Mouse (Mus musculus) lung, postnatal 0 days (tissue): ENCODE measurements around the gene Lasp1. TPM values are rescaled to one million over a fixed set of nuclear protein-coding genes. Genes with fewer than 3 reads are reported as not detected.

ENCODE experiments used
- ATAC-seq: fragments of 200-750 bp; cut with Nextera tagmentation; 2 replicates; pipeline ENCODE4 v1.8.0; 2017; ENCODE audit warnings: moderate library complexity
- DNase-seq: peaks from one replicate; pipeline ENCODE4 v3.0.0-alpha.2; 2016; ENCODE audit warnings: low spot score
- H3K27ac ChIP-seq: fragments of 300-500 bp; sonication (generic); 2 replicates; pipeline ENCODE4 v1.5.1; 2014; ENCODE audit warnings: antibody characterized with exemption, mild to moderate bottlenecking, low read length, mixed read lengths
- H3K27me3 ChIP-seq: fragments of 300-500 bp; sonication (generic); replicated peaks from 2 replicates; pipeline ENCODE4 v1.6.1; 2014; ENCODE audit warnings: low read length, mixed read lengths; ENCODE audit not compliant: insufficient read depth
- H3K36me3 ChIP-seq: fragments of 300-500 bp; sonication (generic); 2 replicates; pipeline ENCODE4 v1.6.1; 2014; ENCODE audit warnings: low read length, mixed read lengths; ENCODE audit not compliant: insufficient read depth
- H3K4me1 ChIP-seq: fragments of 300-500 bp; sonication (generic); 2 replicates; pipeline ENCODE4 v1.6.1; 2014; ENCODE audit warnings: antibody characterized with exemption, low read depth, low read length, mixed read lengths; ENCODE audit not compliant: insufficient read depth
- H3K4me2 ChIP-seq: fragments of 300-500 bp; sonication (generic); replicated peaks from 2 replicates; pipeline ENCODE4 v1.6.1; 2014; ENCODE audit warnings: low read depth, mild to moderate bottlenecking, low read length, moderate library complexity, mixed read lengths
- H3K4me3 ChIP-seq: fragments of 300-500 bp; sonication (generic); 2 replicates; pipeline ENCODE4 v1.5.1; 2014; ENCODE audit warnings: low read depth, low read length
- H3K9ac ChIP-seq: fragments of 300-500 bp; sonication (generic); replicated peaks from 2 replicates; pipeline ENCODE4 v1.6.1; 2014; ENCODE audit warnings: low read depth, mild to moderate bottlenecking
- H3K9me3 ChIP-seq: fragments of 300-500 bp; sonication (generic); 2 replicates; pipeline ENCODE4 v1.6.1; 2016; ENCODE audit warnings: low read length, mixed read lengths
- CTCF ChIP-seq: IDR thresholded peaks from 2 replicates; pipeline ENCODE4 v1.5.1; 2016; ENCODE audit warnings: antibody characterized with exemption, mild to moderate bottlenecking
- WGBS: fragments of 180-500 bp; shearing (Covaris S2); extraction: QIAGEN DNeasy Blood & Tissue Kit; methylation state at CpG from one replicate; pipeline ENCODE4 v1.1.7; 2014; 5-methylcytosine and 5-hydroxymethylcytosine counted together
- polyA plus RNA-seq: library from polyadenylated mRNA; unstranded; fragments of >200 nt; fragmentation: Nextera tagmentation; extraction: Ambion mirVana; gene quantifications from 2 replicates; pipeline ENCODE4 v1.2.1, GENCODE M21; 2015

Lasp1 gene
- polyA plus RNA-seq, 1 experiment from 2014 or later: 96.4 TPM

- Histone ChIP-seq H3K4me2 (no peak overlapping the region), H3K36me3 (no peaks in the 10 kb centered on the region), H3K27ac (no peak overlapping the region), H3K9me3 (no peaks in the 10 kb centered on the region), H3K4me1 (no peaks in the 10 kb centered on the region), H3K4me3 (no peak overlapping the region), H3K9ac (no peak overlapping the region), H3K27me3 (no peaks in the 10 kb centered on the region)
- 89% methylated on average over 2 of the region's 2 CpGs for WGBS
- TF ChIP-seq CTCF: no peak
- no peak for ATAC-seq
- DNase-seq: no peak
These were observed 86.6 kb downstream of the Lasp1 start for GRCm38 (mm10) chr11:97885296-97885915.

Other genes with a start within 250 kb of the Lasp1 start
- gene Srcin1, start 222.8 kb upstream of the Lasp1 start, polyA plus RNA-seq: 0.36 and 0.45 TPM in 2 replicates
- 3.5 and 4.1 TPM in 2 replicates for gene Epop, start 169.3 kb upstream of the Lasp1 start, polyA plus RNA-seq
- 3.0 and 3.5 TPM in 2 replicates for gene Mllt6, start 135.6 kb upstream of the Lasp1 start, polyA plus RNA-seq
- gene Cisd3, start 113.2 kb upstream of the Lasp1 start, polyA plus RNA-seq: 59.1 and 63.8 TPM in 2 replicates
- 10.5 TPM in 2 replicates for gene Pcgf2, start 98.5 kb upstream of the Lasp1 start, polyA plus RNA-seq
- gene Psmb3, start 95.6 kb upstream of the Lasp1 start, polyA plus RNA-seq: 350 and 419 TPM in 2 replicates
- 0.86 and 1.3 TPM in 2 replicates for gene Pip4k2b, start 54.3 kb upstream of the Lasp1 start, polyA plus RNA-seq
- gene Cwc25, start 32.4 kb upstream of the Lasp1 start, polyA plus RNA-seq: 12.7 and 13.2 TPM in 2 replicates
- not detected in 2 replicates for gene 1700001P01Rik, start 23.1 kb upstream of the Lasp1 start, polyA plus RNA-seq
- gene Rpl23, start 16.6 kb upstream of the Lasp1 start, polyA plus RNA-seq: 464 and 478 TPM in 2 replicates
- 1.3 and 1.5 TPM in 2 replicates for gene B230217C12Rik, start 41.8 kb downstream of the Lasp1 start, polyA plus RNA-seq
- 0.08 and 0.29 TPM in 2 replicates for gene Fbxo47, start 85.2 kb downstream of the Lasp1 start, polyA plus RNA-seq
- 1.7 TPM in 2 replicates for gene Plxdc1, start 187.4 kb downstream of the Lasp1 start, polyA plus RNA-seq
- 4.6 and 6.5 TPM in 2 replicates for gene Arl5c, start 197.2 kb downstream of the Lasp1 start, polyA plus RNA-seq
- 3.5 and 4.0 TPM in 2 replicates for gene Cacnb1, start 224.0 kb downstream of the Lasp1 start, polyA plus RNA-seq
- gene Rpl19, start 227.7 kb downstream of the Lasp1 start, polyA plus RNA-seq: 750 and 817 TPM in 2 replicates